ENCODE assay signal across 8 mouse cellular contexts in genomic region chr2:65845551-65845950, GRCm38 (mm10). TPM values are rescaled to one million over a fixed set of nuclear protein-coding genes. Genes with fewer than 3 reads are reported as not detected.
DNase-seq lines count a peak whose midpoint lies in the region; ATAC-seq and TF ChIP-seq lines count a peak whose summit lies in the region.

Gene Csrnp3, plus strand, starts transcription at chr2:65845767.

- DNase-seq in adrenal gland, postnatal 25 days: peak; percentile 52
- peak; percentile 66 for DNase-seq in forebrain, embryonic 10.5 days (ENCODE audit: extremely low spot score, low spot score)
- peak; percentile 77 to 93 for DNase-seq in left cerebral cortex, postnatal 25 days (ENCODE audit: low spot score in 2 of 2)
- DNase-seq in midbrain, postnatal 0 days (ENCODE audit: low spot score): peak; percentile 95
- DNase-seq in testis, postnatal 10 days (ENCODE audit: low spot score): peak; percentile 44
- DNase-seq in urinary bladder, adult 18-20 months (ENCODE audit: low spot score in 2 of 2): no peak

- intact Hi-C loops in left cerebral cortex, postnatal 25 days (cut with DNase I): loop anchor here (5.0 kb wide), 2 partner anchors 53 to 87 kb away; no protein-coding TSS in a partner anchor

- H3K9me3 ChIP-seq in ES-Bruce4 (replicated peaks; ENCODE audit: control insufficient read depth, insufficient read depth, low read length, poor library complexity, severe bottlenecking): no peaks in the 10 kb centered on the region
- H3K9me3 ChIP-seq in forebrain, embryonic 10.5 days: no peaks in the 10 kb centered on the region; the same call in 1 of the 2 replicates
- no peaks in the 10 kb centered on the region for H3K9me3 ChIP-seq in hindbrain, embryonic 16.5 days (ENCODE audit: control insufficient read depth, low read length)
- no peaks in the 10 kb centered on the region for H3K9me3 ChIP-seq in midbrain, postnatal 0 days (ENCODE audit: low read length)

- H3K9ac ChIP-seq in ES-Bruce4 (ENCODE audit: low read depth, poor library complexity, severe bottlenecking): peak within 1 kb of the TSS; percentile 30; the same call in 1 of the 2 replicates
- peak within 1 kb of the TSS; percentile 55 for H3K9ac ChIP-seq in hindbrain, embryonic 16.5 days (ENCODE audit: low read depth, low read length)
- H3K9ac ChIP-seq in midbrain, postnatal 0 days (replicated peaks; ENCODE audit: low read length, poor library complexity, severe bottlenecking): peak within 1 kb of the TSS; percentile 73

- WGBS in forebrain, embryonic 10.5 days: 0% methylated on average over 6 of the region's 6 CpGs
- WGBS in hindbrain, embryonic 16.5 days: under 1% methylated on average over 6 of the region's 6 CpGs
- 0% methylated on average over 6 of the region's 6 CpGs for WGBS in midbrain, postnatal 0 days

- no peak for TF ChIP-seq CTCF in ES-Bruce4 (IDR thresholded peaks at IDR 0.05; ENCODE audit: low read depth, low read length)
- TF ChIP-seq CTCF in midbrain, postnatal 0 days (IDR thresholded peaks at IDR 0.05): peak; percentile 7; the same call in 1 of the 2 replicates

- H3K4me3 ChIP-seq in ES-Bruce4 (ENCODE audit: low read depth, low read length): peak within 1 kb of the TSS; percentile 69
- H3K4me3 ChIP-seq in forebrain, embryonic 10.5 days: peak within 1 kb of the TSS; percentile 53
- H3K4me3 ChIP-seq in hindbrain, embryonic 16.5 days (ENCODE audit: low read length): peak within 1 kb of the TSS; percentile 49
- peak within 1 kb of the TSS; percentile 50 for H3K4me3 ChIP-seq in midbrain, postnatal 0 days (ENCODE audit: low read depth, low read length)

- H3K4me2 ChIP-seq in hindbrain, embryonic 16.5 days (ENCODE audit: low read length): peak within 1 kb of the TSS; percentile 52
- peak within 1 kb of the TSS; percentile 58 for H3K4me2 ChIP-seq in midbrain, postnatal 0 days (ENCODE audit: low read depth, low read length, poor library complexity, severe bottlenecking)

- no peaks in the 10 kb centered on the region for H3K27me3 ChIP-seq in ES-Bruce4 (ENCODE audit: control insufficient read depth, insufficient read depth, low read length, poor library complexity, severe bottlenecking)
- no peaks in the 10 kb centered on the region for H3K27me3 ChIP-seq in forebrain, embryonic 10.5 days (ENCODE audit: poor library complexity, severe bottlenecking)
- H3K27me3 ChIP-seq in hindbrain, embryonic 16.5 days (replicated peaks; ENCODE audit: control insufficient read depth, insufficient read depth, low read length): no peaks in the 10 kb centered on the region
- no peaks in the 10 kb centered on the region for H3K27me3 ChIP-seq in midbrain, postnatal 0 days (ENCODE audit: insufficient read depth, low read length)

- no peaks in the 10 kb centered on the region for H3K36me3 ChIP-seq in ES-Bruce4 (ENCODE audit: control insufficient read depth, insufficient read depth, low read length, poor library complexity, severe bottlenecking)
- no peaks in the 10 kb centered on the region for H3K36me3 ChIP-seq in forebrain, embryonic 10.5 days (replicated peaks)
- H3K36me3 ChIP-seq in hindbrain, embryonic 16.5 days (ENCODE audit: control insufficient read depth, insufficient read depth, low read length): no peaks in the 10 kb centered on the region
- H3K36me3 ChIP-seq in midbrain, postnatal 0 days (ENCODE audit: insufficient read depth, low read length): no peaks in the 10 kb centered on the region

- peak within 1 kb of the TSS; percentile 55; the same call in 1 of the 2 replicates for H3K27ac ChIP-seq in ES-Bruce4 (ENCODE audit: insufficient read depth, low read length)
- H3K27ac ChIP-seq in forebrain, embryonic 10.5 days: peak within 1 kb of the TSS; percentile 79
- H3K27ac ChIP-seq in hindbrain, embryonic 16.5 days (ENCODE audit: low read depth, low read length): peak within 1 kb of the TSS; percentile 74
- H3K27ac ChIP-seq in midbrain, postnatal 0 days (ENCODE audit: low read depth, low read length): peak within 1 kb of the TSS; percentile 77

- no peak for TF ChIP-seq POLR2A in ES-Bruce4 (IDR thresholded peaks at IDR 0.05; ENCODE audit: insufficient read depth, low read length)

- peak; percentile 47; the same call in 1 of the 2 replicates for TF ChIP-seq EP300 in ES-Bruce4 (IDR thresholded peaks at IDR 0.05; ENCODE audit: insufficient read depth, low read depth, low read length)

- H3K4me1 ChIP-seq in ES-Bruce4 (ENCODE audit: control insufficient read depth, insufficient read depth, low read length): peaks cover 4% of the 10 kb centered on the region
- H3K4me1 ChIP-seq in forebrain, embryonic 10.5 days: peaks cover 42% of the 10 kb centered on the region
- peaks cover 5% of the 10 kb centered on the region for H3K4me1 ChIP-seq in hindbrain, embryonic 16.5 days (ENCODE audit: control insufficient read depth, insufficient read depth, low read depth, low read length)
- no peaks in the 10 kb centered on the region for H3K4me1 ChIP-seq in midbrain, postnatal 0 days (ENCODE audit: insufficient read depth, low read length)

- ATAC-seq in hindbrain, embryonic 16.5 days: peak; percentile 95
- ATAC-seq in midbrain, postnatal 0 days (ENCODE audit: low FRiP score): peak; percentile 90

RNA-seq across cellular contexts. Expression of gene Csrnp3, which starts in this region (rescaled TPM):
- polyA plus RNA-seq in ES-Bruce4 (2011; ENCODE audit: insufficient read depth, insufficient read length, low read depth, missing spikeins): 4.6 and 5.1 TPM in 2 replicates
- 0.76 and 0.91 TPM in 2 replicates for total RNA-seq in adrenal gland, postnatal 25 days (2021)
- polyA plus RNA-seq in forebrain, embryonic 10.5 days (2016; fragmentation: Nextera tagmentation; extraction: Ambion mirVana): 4.2 and 6.6 TPM in 2 replicates
- 37.2 and 50.0 TPM in 2 replicates for polyA plus RNA-seq in hindbrain, embryonic 16.5 days (2015; fragmentation: Nextera tagmentation; extraction: Ambion mirVana)
- 10 to 100 TPM; 86.0 to 91.2 TPM for total RNA-seq in left cerebral cortex, postnatal 25 days (2021)
- 97.1 and 118 TPM in 2 replicates for total RNA-seq in midbrain, postnatal 0 days (2014; rRNA removed)
- 35.6 and 46.5 TPM in 2 replicates for polyA plus RNA-seq in midbrain, postnatal 0 days (2015; fragmentation: Nextera tagmentation; extraction: Ambion mirVana)

Comparison
In these comparisons a context has a peak if more than half of its experiments do, and no peak if none do; other contexts are left out.
1. RNA of gene Csrnp3 (total RNA-seq): 97.1 to 118 TPM in midbrain, postnatal 0 days and 86.0 to 91.2 TPM in left cerebral cortex, postnatal 25 days; 0.76 to 0.91 TPM in adrenal gland, postnatal 25 days; every median in the first group is over 10 times any median in the second.
2. Peak in DNase-seq in adrenal gland, postnatal 25 days; RNA of the gene not detected or under 1 TPM.
3. DNase-seq: peak in forebrain, embryonic 10.5 days (single experiment), left cerebral cortex, postnatal 25 days (2 of 2), midbrain, postnatal 0 days (single experiment) and testis, postnatal 10 days (single experiment); none in urinary bladder, adult 18-20 months (0 of 2).
4. Peak in every context shown above with its lines, with median percentiles within 50 percentile points of each other: H3K27ac ChIP-seq, H3K4me3 ChIP-seq and H3K9ac ChIP-seq.